Mouse (Mus musculus) spleen, adult 12 weeks (tissue): ENCODE measurements around the gene Sox8.
A peak's percentile ranks its signal among the peaks of the same experiment; 100 is the strongest.

Experiments
- DNase-seq: peaks from one replicate; pipeline ENCODE4 v3.0.0; 2022; ENCODE audit warnings: low spot score

Gene Sox8

GRCm38 (mm10) chr17:25579332-25580047 is 9.0 kb upstream of the Sox8 start:
- DNase-seq = no peak

DNA sequence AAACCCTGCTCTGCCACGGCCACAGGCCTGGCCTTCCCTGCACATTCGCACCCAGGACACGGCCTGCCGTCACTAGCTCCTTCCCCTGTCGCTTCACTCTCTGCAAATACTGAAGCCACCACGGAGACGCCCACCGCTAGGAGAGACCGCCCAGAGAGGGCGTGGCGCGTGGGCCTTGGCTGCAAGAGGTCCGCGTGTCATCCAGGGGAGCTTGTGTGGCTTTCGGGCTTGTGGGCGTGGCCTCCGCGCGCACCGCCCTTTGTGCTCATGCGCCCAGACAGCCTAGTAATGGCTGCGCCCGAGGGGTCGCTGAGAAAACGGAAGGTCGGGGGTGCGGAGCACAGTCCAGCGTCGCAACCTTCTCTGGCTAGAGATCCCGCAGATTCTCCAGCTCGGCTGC is 8.4 kb upstream of the Sox8 start, which contains the start of gene Lmf1:
Lmf1 (plus strand) TSS at position 166 of the 400 bp plus-strand sequence.
- peak; percentile 90 for DNase-seq

GRCm38 (mm10) chr17:25577702-25578101 is 7.2 kb upstream of the Sox8 start:
- DNase-seq = no peak

DNA sequence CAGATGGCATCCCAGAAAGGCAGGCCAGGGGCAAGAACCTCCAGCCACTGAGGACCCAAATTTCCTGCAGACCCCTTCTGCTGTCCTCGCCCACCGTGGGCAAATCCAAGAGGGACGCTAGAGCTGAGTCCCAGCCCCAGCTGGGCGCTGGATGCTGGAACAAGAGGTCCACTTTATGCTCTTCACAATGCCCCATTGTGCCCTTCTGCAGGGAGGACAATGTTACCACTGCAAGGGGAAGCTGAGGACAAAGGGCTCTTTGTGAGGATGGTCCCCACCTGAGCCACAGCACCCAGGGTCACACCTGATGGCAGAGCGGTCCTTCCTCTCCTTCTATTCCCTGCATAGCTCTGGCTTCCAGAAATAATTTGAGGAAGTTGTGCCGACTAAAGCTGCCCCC is 6.8 kb upstream of the Sox8 start:
- no peak for DNase-seq

GRCm38 (mm10) chr17:25576034-25576433 is 5.5 kb upstream of the Sox8 start:
- no peak for DNase-seq

DNA sequence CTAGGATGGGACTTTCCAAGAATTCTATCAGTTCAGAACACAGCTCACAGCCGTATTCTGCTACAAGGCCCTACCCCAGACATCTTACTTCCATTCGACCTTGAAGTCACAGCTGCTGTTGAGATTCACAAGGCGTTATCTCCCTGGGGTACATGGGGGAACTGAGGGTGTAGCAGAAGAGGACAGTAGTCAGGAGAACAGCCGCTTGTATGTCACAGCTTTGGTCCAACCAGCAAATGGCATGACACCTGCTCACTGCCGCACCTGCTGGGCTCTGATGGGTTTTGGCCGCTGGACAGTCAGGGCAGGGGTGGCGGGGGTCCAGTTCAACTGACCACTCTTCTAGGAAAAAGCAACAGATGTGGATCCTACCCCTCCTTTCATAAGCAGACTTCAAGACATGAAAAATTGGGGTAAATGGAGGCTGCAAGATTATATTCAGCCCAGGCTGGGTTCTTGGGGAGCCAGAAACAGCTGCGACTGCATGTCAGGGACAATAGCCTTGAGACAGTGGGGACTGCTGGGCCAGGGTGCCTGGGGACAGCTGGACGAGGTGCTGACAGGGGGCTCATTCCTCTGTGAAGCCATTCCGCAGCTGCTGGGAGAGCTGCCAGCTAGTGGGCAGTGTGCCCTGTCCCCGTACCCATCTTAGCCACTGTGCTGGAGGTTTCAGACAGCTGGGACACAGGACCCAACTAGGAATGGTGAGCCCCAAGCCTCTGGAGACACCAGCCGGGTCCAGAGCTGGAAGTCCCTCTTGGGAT is 4.9 kb upstream of the Sox8 start:
- no peak for DNase-seq

- no peak for DNase-seq
These were observed 951 bp upstream of the Sox8 start for GRCm38 (mm10) chr17:25571453-25571820.

DNA sequence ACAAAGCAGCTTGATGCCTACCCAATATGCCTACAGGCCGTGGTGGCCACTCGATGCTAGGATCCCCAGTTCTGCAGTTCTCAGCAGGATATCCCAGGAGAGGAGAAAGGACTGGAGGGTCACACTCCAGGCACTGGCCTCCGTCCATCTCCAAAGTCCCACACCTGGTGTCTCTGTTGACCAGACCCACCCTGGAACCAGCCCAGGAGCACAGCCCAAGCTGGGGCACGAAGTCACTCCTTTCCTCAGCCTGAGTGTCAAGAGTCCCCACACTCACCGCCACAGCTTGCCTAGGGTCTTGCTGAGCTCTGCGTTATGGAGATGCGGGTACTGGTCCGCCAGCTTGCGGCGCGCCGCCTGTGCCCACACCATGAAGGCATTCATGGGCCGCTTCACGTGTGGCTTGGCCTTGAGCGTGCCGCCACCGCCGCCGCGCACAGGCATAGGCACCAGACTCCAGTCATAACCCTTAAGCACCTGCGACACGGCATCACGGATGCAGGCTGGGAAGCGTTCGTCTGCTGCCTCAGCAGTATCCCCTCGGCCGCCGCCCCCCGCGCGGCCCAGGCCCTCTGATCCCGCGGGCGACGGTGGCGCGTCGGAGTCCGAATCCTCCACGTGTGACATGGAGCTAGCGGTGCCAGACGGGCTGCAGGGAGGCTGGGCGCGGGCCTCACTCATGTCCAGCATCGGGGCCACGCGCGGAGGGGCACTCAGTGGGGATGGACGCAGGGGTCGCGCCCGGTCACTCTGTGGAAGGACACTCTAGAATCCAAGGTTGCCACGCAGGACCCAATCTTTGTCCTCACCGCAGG is 446 bp downstream of the Sox8 start:
- DNase-seq = no peak

- no peak for DNase-seq
These were observed 1.6 kb downstream of the Sox8 start for GRCm38 (mm10) chr17:25568880-25569279.

DNA sequence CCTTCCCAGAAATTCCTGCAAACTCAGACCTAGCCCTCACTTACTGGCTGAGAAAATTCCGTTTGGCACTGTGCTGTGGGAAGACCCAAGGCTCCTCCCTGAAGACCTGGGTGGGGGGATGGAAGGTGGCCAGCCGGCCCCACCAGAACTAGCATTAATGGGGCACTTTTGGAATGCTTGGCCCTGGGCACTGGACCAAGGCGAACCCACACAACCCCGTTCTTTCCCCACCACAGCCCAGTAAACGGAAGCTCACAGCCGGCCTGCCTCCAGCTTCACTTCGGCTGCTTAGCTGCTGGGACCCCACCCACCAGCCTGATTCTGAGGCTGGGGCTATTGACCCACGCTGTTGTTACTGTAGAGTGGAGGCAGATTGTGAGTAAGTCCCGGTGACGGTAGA is 2.3 kb downstream of the Sox8 start:
- DNase-seq = no peak

DNA sequence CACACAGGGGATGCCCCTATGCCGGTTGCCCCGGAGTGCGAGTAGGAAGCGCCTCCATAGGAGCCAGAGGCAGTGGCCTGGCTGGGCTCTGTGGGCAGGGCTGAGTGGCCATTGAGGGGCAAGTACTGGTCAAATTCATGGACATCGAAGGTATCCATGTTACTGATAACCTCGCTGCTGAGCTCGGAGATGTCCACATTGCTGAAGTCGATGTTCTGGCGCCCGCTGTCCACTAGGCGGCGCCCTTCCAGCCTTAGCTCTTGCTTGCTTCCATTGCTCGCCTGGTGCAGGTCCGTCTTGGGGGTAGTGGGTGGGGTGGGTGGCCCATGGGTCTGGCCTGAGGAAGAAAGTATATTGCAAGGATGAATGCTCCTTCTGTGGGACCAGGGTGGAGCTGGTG is 2.7 kb downstream of the Sox8 start:
- peak; percentile 32 for DNase-seq

DNA sequence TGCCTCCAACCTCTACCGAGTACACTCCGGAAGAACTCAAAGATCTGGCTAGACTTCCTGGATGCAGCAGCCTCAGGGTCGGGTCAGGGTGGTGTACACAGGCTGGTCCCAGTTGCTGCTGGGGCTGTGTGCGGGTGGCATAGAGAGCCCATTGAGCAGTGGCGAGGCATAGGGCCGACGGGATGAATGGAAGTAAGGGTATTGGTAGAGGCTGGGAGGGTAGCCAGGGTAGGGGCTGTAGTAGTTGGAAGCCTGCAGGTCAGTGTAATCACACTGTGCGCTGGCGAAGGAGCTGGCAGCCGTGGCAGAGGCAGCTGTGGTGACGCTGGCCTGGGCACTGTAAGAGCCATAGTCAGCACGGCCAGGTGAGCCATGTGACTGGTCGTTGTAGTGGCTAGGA is 3.2 kb downstream of the Sox8 start:
- DNase-seq = no peak

DNA sequence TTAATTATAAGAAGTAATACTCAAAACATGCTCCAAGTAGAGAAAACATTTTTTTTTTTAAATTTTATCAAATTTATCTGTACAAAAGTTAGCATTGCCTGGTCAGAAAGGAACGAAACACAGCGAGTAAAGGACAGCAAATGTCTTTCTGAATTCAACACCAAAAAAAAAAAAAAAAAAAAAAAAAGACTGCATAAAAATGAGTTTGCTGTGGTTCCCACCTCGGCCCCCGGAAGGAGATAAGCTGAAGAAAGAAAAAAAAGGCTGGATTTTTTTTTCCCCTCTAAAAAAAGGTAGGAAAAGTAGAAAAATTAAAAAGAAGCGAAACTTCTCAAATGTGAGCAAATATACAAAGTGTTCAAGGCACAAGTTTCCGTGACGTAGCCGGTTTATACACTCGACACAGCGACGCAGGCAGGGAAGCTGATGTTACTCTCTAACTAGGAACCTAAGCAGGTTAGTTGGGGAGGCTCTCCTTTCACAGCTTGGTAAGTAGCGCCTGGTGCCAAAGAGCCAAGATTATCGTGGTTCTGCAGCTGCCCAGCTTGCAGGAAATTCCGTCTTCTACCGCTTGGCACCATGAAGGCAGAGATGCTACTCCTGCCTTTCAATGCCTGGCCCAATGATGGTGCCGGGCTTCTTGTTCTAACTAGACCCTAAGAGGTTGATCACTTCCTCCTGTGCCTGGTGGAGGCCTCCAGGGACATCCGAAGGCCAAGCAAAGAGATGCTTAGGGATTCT is 4.5 kb downstream of the Sox8 start:
- no peak for DNase-seq

- no peak for DNase-seq
These were observed 5.2 kb downstream of the Sox8 start for GRCm38 (mm10) chr17:25565244-25565643.

GRCm38 (mm10) chr17:25564481-25564880 is 6.0 kb downstream of the Sox8 start:
- DNase-seq = no peak

GRCm38 (mm10) chr17:25561223-25562028 is 9.1 kb downstream of the Sox8 start:
- no peak for DNase-seq

DNA sequence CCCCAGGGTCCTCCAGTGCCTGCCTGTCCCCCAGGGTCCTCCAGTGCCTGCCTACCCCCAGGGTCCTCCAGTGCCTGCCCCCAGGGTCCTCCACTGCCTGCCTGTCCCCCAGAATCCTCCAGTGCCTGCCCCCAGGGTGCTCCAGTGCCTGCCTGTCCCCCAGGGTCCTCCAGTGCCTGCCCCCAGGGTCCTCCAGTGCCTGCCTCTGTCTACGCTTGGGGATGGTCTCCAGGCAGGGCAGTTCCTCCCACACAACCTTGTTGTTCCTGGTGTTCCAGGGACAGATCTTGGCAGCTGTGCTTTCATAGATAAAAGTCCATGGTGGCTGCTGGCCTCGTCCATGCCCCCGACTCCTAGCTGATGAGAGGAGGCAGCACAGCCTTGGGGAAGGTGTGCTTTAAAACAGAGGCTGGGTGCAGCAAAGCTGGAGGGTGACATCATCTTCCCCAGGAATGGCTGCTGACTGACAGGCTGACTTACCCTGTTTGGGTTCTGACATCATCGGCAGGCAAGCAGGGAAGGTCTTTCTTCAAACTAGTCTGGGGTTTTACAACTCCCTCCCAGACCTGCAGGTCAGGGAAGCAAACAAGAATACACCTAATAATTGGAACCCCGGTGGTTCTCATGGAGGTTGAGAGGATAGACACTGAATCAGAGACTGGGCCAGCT is 9.8 kb downstream of the Sox8 start:
- no peak for DNase-seq

DNA sequence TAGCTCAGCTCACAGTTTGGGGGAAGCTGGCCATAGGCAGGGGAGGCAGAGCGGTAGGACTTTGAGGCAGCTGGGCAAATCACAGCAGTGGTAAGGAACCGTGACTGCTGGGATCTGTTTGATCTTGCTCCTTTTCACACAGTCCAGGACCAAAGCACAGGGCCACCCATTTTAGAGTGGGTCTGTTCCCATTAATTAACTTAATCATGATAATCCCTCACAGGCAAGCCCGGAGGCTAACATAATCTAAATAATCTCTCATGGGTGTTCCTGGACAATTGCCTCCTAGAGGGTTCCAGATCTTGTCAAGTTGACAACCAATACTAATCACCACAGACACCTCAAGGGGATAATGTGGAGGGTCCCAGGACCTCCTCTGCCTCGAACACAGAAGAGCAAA is 10.9 kb downstream of the Sox8 start:
- DNase-seq = no peak

GRCm38 (mm10) chr17:25556630-25557354 is 13.7 kb downstream of the Sox8 start:
- DNase-seq = no peak
